Mouse (Mus musculus) lung, adult 18-20 months (tissue): ENCODE measurements at regions not wholly inside any gene's neighbourhood (a gene's known extent, or its start where the extent isn't known, plus 50 kb on each side); places are given as distances from the start of the nearest gene placed in this dataset.

ENCODE experiments used
- DNase-seq, 2 experiments: peaks; one replicate each; pipeline ENCODE4 v3.0.0; 2022; ENCODE audit warnings: mixed read lengths in 2 of 2

DNA sequence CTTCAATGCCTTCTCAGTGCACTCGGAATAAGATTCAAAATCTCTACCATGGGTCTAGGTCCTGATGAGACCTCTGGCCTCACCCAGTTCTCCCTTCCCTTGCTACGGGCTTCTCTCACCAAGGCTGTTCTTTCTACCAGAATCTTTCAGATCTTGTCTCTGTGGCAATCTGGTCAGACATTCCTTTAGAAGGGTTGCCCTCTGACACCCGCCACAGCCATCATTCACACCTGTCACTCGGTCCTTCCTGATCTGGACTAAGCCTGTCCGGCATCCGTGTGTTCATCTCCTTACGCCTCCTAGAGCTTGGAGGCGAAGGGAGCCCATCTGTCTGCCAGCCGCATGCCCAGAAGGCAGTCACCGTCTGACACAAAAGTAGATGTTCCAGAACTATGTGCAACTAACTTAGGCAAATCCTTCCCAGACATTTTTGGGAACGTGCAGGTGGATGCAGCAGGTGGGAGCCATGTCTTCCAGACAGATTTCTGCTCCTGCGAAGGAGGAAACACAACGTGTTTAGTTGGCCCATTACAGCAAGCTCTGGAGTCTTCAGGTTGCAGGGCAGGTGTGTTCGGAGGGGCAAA is 77.7 kb downstream of the Fam76b start:
- DNase-seq, result no peak

- DNase-seq, result no peak
Observed at GRCm38 (mm10) chr9:13906736-13907135, 79.2 kb downstream of the Fam76b start.

- DNase-seq, result no peak
Observed at GRCm38 (mm10) chr9:13909604-13910003, 82.1 kb downstream of the Fam76b start.

GRCm38 (mm10) chr9:13910091-13910490 is 82.6 kb downstream of the Fam76b start:
- DNase-seq, result no peak

DNA sequence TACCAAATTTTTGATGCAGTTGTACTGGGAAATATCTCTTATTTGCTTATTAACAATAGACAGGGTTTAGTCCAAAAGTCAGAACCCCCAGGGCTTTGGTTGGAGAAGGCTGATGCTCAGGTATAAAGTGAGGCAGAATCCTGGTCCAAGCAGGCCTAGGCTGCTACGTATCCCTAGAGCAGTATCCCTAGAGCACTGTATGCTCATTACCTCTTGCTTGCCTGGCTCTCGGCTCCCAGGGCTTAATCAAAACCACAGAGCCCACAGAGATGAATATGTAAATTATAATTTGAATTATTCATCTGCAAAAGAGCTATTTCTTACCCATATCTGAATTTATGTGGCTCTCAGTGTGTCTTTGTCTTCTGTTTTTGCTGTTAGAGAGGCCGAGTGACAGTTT is 85.9 kb downstream of the Fam76b start:
- no peak for DNase-seq

GRCm38 (mm10) chr9:13914131-13914530 is 86.6 kb downstream of the Fam76b start:
- DNase-seq, result no peak

DNA sequence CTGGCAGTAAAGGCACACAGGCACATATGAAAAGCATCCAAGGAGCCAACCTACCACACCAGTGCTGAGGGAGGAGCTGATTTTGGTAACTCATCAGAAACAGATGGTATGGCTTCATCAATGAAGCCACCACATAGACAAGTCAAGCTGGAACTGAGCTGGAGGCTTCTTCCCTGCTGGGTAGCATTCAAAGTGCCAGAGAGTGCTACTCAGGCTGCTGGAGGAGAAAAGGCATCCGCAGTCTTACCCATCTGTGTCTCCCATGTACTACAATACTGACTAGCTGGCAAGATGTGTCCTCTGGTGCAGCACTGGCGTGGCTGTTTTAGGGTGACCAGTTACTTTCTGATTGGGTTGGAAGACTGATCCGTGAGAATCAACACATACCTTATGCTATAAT is 87.3 kb downstream of the Fam76b start:
- no peak for DNase-seq

- no peak for DNase-seq
Observed at GRCm38 (mm10) chr9:13916837-13917236, 89.3 kb downstream of the Fam76b start.

GRCm38 (mm10) chr9:13918606-13919202 is 91.2 kb downstream of the Fam76b start:
- no peak for DNase-seq

DNA sequence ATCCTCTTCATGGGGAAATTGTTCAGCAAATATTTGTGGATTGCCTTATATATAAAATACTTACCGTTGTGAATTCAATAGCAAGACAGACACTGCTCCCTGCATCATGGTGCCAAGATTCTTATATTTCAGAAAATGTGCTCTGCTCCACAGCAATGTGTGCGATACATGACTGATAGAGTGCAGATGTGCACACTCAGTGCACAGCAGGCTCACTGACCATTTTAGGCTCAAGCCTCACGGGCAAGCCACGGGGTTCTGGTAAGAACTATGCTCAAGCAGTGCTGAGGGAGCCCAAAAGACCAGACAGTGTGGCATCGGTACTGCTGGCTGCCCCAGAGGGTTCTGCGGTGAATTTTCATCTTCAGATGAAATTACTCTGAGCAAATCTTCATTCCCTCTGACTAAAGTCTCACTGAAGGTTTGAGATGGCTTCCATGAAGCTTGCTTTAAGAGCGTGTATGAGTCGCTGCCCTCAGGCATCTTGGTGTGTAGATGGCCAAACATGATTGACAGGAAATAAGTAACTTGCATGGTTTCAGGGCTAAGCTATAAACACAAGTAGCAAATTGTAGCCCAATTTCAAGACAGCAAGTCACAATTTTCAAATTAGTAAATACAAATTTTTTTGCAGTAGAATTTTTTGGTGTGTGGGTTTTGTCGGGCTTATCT is 92.4 kb downstream of the Fam76b start:
- DNase-seq, result no peak

DNA sequence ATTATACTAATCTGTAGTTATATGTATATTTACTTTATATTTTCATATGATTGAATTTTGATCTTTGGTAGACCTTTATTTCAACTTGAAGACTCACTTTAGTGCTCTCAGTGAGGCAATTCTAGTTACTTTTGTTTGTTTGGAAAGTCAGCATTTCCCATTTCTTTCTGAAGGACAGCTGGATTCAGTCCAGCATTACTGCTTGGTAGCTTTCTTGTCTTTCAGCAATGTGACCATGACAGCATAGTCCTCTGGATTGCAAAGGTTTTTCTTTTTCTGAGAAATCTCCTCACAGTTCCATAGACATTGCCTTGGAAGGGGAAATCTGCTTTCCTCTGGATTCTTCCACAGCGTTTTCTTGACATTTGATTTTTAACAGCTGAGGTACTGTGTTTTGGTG is 93.1 kb downstream of the Fam76b start:
- no peak for DNase-seq

- DNase-seq, result no peak
Observed at GRCm38 (mm10) chr9:13932001-13932508, 104.5 kb downstream of the Fam76b start.

GRCm38 (mm10) chr9:13933404-13933803 is 105.9 kb downstream of the Fam76b start:
- DNase-seq, result no peak

- no peak for DNase-seq
Observed at GRCm38 (mm10) chr9:13937301-13937700, 109.8 kb downstream of the Fam76b start.

DNA sequence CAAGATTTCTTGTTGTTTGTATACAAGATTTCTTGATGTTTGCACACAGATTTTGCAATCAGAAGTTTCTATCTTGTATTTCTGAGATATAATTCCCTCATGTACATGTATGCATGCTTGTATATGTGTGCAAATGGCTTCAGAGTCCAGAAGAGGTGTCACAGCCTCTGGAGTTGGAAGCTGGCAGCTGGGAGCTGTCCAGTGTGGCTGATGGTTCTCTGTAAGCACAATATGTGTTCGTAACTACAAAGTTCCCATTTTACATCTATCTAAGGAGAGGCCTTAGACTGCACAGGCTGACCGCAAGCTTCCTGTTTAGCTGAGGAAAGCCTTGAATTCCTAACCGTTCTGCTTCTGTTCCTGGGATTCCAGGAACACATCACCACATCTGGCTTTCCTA is 119.0 kb downstream of the Fam76b start:
- no peak for DNase-seq

DNA sequence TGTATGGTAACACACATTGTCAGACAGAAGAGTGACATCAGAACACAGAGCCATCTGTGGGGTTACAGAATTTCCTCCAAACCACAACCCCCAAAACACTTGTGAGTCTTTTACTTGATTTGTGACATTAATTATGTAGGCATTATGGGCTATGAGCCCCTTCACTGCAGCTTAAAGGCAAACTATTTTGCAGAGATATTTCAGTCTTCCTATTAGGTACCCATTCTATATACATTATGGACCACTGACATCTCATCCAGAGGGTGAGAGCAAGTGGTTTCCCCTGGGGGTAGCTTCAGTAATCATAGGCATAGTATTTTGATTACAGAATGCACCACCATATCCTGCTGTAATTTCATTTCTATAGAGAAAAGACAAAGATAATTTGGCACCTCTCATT is 124.6 kb downstream of the Fam76b start:
- no peak for DNase-seq

DNA sequence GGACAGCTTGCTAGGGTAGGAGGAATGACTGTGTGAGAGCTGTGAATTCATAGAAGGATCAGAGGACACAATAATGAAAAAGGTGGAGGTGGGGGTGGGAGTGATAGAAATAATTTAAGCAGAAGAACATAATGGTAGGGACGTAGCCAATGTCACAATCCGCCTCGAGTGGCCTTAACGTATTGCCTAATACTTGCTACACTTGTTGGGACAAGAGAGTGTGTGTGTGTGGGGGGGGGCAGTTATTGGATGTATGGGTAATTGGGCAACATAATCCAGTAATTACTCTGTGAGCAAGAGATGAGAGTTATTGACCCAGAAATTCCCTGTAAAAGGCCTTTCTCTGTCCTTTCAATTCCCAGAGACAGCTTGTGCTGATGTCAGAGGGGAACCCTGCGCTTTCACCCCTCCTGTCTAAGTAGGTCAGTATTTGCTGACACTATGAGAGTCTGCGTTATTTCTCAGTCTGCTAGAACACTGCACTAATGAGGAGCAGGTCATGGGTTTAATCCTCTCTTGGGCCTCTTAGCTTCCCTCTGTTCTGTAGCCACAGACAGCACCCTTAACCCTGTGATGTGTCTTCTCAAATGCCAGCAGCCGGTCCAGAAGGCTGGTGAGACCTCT is 135.7 kb downstream of the Fam76b start:
- no peak for DNase-seq

DNA sequence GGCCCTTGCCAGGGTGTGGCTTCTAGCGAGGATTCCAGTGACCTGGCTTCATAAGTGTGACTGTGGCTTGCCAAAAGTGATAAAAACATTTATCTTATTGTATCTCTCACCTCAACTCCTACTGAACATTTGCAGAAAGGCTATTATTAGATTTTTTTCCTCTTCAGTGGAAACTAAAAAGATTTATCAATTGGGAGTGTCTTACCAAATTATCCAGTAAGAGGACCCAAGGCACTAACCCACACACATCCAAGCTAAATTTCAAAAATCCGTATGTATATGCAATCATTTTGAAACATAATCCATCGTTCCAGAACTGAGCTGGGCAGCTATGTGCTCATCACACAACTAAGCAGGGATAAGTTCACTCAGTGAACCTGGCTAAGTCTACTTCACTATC is 136.3 kb downstream of the Fam76b start:
- DNase-seq, result no peak

DNA sequence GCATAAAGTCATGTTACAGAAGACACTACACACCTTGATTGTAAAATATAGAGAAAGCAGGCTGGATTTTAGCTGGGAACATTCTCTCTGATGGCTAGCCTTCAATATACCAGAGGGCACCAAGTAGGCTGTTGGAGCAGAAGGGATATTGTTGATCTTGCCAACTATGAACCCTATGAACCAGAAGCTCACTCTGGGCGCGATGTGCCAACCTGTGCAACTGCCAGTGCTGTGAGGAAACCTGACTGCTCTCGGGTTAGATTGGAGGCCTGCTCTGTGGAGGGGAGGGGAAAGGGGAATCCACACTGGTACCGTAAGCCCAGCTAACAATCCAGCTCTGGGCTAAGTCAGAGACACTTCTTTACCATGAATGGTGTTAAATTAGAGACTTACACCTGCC is 136.7 kb downstream of the Fam76b start:
- no peak for DNase-seq

- no peak for DNase-seq
Observed at GRCm38 (mm10) chr9:13966212-13966611, 138.7 kb downstream of the Fam76b start.

GRCm38 (mm10) chr9:13969262-13969661 is 141.7 kb downstream of the Fam76b start:
- no peak for DNase-seq

DNA sequence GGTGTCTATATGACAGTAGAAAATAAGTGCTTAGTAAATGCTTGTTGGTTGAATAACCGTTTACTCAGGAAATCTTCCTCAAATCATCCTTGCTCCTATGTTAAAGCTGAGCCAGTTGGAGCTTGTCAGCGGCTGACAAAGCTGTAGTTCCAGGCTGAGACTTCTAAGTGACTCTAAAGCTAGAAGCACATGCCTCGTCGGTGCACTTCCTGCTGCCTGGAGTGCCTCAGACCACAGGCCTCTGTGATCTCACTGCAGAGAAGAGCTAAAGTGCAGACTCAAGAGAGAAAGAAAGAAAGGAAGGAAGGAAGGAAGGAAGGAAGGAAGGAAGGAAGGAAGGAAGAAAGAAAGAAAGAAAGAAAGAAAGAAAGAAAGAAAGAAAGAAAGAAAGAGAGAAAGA is 146.1 kb downstream of the Fam76b start:
- no peak for DNase-seq

DNA sequence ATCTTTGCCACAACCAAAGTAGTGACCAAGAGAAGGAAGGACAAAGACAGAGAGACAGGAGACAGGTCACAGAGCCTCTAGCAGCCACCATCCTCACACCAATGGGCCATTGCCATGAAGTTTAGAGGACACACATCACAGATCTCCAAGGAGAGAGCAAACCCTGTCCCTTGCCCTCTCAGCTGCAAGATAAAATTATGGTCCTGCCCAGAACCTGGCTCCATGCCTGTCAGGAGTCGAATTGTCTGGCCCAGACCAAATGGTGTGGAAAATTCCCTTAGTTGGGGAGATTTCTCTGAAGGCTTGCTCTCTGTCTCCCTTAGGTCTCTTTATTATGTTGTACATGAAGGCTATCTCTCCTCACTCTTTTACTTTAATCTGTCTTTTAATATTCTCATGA is 147.4 kb downstream of the Fam76b start:
- DNase-seq, result no peak

GRCm38 (mm10) chr9:13978842-13979241 is 151.3 kb downstream of the Fam76b start:
- no peak for DNase-seq
